Mouse (Mus musculus): ENCODE measurements around the gene Nipa1. TPM values are rescaled to one million over a fixed set of nuclear protein-coding genes. Genes with fewer than 3 reads are reported as not detected.

Gene Nipa1
- total RNA-seq, 1 experiment = 5.5 TPM

DNA sequence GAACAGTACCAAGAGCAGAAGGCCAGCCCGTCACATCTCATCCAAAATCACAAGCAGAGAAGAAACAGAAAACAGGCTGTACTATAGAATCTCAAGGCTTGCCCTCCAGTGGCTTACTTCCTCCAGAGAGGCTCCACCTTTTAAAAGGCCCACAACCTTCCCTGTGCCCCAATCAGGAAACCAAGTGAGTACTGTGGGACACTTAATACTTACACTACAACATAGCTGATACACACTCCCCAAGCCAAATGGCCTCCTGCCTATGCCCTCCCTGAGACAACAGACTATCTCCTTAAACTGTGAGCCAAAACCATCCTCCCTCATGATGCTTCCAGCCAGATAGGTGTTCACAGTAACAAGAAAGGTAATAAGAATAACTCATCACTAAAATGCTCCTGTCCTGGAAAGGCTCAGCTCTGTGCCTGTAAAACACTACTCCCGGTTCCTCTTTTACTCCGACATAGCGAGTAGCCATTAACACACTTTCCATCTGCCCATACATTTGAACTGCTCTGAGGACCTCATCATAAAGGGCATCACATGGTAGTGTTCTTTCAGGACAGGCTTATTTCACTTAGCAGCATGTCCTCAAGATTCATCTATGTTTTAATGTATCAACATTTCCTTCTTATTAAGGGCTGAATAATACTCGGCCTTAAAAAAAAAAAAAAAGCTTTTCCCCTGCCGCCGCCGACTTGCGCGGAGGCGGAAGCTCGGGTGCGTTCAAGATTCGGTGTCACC lies 6.3 kb downstream of the Nipa1 start:
- no peak overlapping the region for H3K4me3 ChIP-seq (ENCODE audit: insufficient read depth in 1 of 2, low read depth in 1 of 2, low read length in 2 of 2, poor library complexity in 1 of 2, severe bottlenecking in 1 of 2)
- H3K36me3 ChIP-seq (ENCODE audit: control insufficient read depth, insufficient read depth, low read length, poor library complexity, severe bottlenecking) = no peaks in the 10 kb centered on the region
- no peaks in the 10 kb centered on the region for H3K4me1 ChIP-seq (ENCODE audit: control insufficient read depth in 2 of 2, insufficient read depth in 2 of 2, low read length in 2 of 2, poor library complexity in 1 of 2)
- H3K9me3 ChIP-seq (ENCODE audit: control insufficient read depth, insufficient read depth, low read depth, low read length) = no peaks in the 10 kb centered on the region
- no peak for DNase-seq (ENCODE audit: low read depth, low spot score)
- H3K27ac ChIP-seq (ENCODE audit: insufficient read depth, low read depth, low read length, poor library complexity, severe bottlenecking) = no peak overlapping the region
- in situ Hi-C loops (cut with MboI; ENCODE audit: low sequenced_read_pairs in 2 of 2, unreplicated experiment in 2 of 2) = no loop called here
- no peak overlapping the region for H3K9ac ChIP-seq (ENCODE audit: insufficient read depth, low read depth, low read length, poor library complexity, severe bottlenecking)
- TF ChIP-seq MAFK (IDR thresholded peaks at IDR 0.05; ENCODE audit: insufficient read depth, low read depth, low read length) (no peak), ZNF384 (IDR thresholded peaks at IDR 0.05; ENCODE audit: low read depth, low read length) (no peak), CHD2 (IDR thresholded peaks at IDR 0.05; ENCODE audit: low read depth, low read length) (no peak), HCFC1 (IDR thresholded peaks at IDR 0.05; ENCODE audit: borderline replicate concordance, insufficient read depth, low read length) (no peak), ZC3H11A (IDR thresholded peaks at IDR 0.05; ENCODE audit: borderline replicate concordance, low read depth, low read length) (no peak)

DNA sequence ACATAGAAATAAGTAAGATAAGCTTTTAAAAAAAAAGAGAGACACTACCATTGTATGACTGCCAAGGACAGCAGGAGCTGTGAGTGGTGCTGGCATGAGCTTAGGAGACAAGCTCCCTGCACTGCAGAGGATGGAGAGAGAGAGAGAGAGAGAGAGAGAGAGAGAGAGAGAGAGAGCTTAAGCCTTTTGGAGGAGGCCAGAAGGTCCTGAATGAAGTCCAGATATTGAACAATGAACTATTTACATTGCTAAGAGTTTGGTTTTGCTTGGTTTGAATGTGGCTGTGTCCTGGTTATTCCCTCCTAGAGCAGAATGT lies 8.8 kb downstream of the Nipa1 start:
- no peak for DNase-seq (ENCODE audit: low read depth, low spot score)
- Histone ChIP-seq H3K27ac (ENCODE audit: insufficient read depth, low read depth, low read length, poor library complexity, severe bottlenecking) (no peak overlapping the region), H3K9me3 (ENCODE audit: control insufficient read depth, insufficient read depth, low read depth, low read length) (no peaks in the 10 kb centered on the region), H3K4me3 (ENCODE audit: insufficient read depth in 1 of 2, low read depth in 1 of 2, low read length in 2 of 2, poor library complexity in 1 of 2, severe bottlenecking in 1 of 2) (no peak overlapping the region), H3K36me3 (ENCODE audit: control insufficient read depth, insufficient read depth, low read length, poor library complexity, severe bottlenecking) (no peaks in the 10 kb centered on the region), H3K4me1 (ENCODE audit: control insufficient read depth in 2 of 2, insufficient read depth in 2 of 2, low read length in 2 of 2, poor library complexity in 1 of 2) (no peaks in the 10 kb centered on the region), H3K9ac (ENCODE audit: insufficient read depth, low read depth, low read length, poor library complexity, severe bottlenecking) (no peak overlapping the region)
- TF ChIP-seq MAFK (IDR thresholded peaks at IDR 0.05; ENCODE audit: insufficient read depth, low read depth, low read length) (no peak), HCFC1 (IDR thresholded peaks at IDR 0.05; ENCODE audit: borderline replicate concordance, insufficient read depth, low read length) (no peak), ZC3H11A (IDR thresholded peaks at IDR 0.05; ENCODE audit: borderline replicate concordance, low read depth, low read length) (no peak), ZNF384 (IDR thresholded peaks at IDR 0.05; ENCODE audit: low read depth, low read length) (no peak), CHD2 (IDR thresholded peaks at IDR 0.05; ENCODE audit: low read depth, low read length) (no peak)
- in situ Hi-C loops (cut with MboI; ENCODE audit: low sequenced_read_pairs in 2 of 2, unreplicated experiment in 2 of 2) = no loop called here

GRCm38 (mm10) chr7:56010318-56011017 lies 9.3 kb downstream of the Nipa1 start:
- no peak overlapping the region for H3K4me3 ChIP-seq (ENCODE audit: insufficient read depth in 1 of 2, low read depth in 1 of 2, low read length in 2 of 2, poor library complexity in 1 of 2, severe bottlenecking in 1 of 2)
- no peaks in the 10 kb centered on the region for H3K36me3 ChIP-seq (ENCODE audit: control insufficient read depth, insufficient read depth, low read length, poor library complexity, severe bottlenecking)
- H3K4me1 ChIP-seq (ENCODE audit: control insufficient read depth in 2 of 2, insufficient read depth in 2 of 2, low read length in 2 of 2, poor library complexity in 1 of 2) = no peaks in the 10 kb centered on the region
- no peak for DNase-seq (ENCODE audit: low read depth, low spot score)
- H3K27ac ChIP-seq (ENCODE audit: insufficient read depth, low read depth, low read length, poor library complexity, severe bottlenecking) = no peak overlapping the region
- H3K9ac ChIP-seq (ENCODE audit: insufficient read depth, low read depth, low read length, poor library complexity, severe bottlenecking) = no peak overlapping the region
- in situ Hi-C loops (cut with MboI; ENCODE audit: low sequenced_read_pairs in 2 of 2, unreplicated experiment in 2 of 2) = no loop called here
- H3K9me3 ChIP-seq (ENCODE audit: control insufficient read depth, insufficient read depth, low read depth, low read length) = no peaks in the 10 kb centered on the region
- TF ChIP-seq ZNF384 (IDR thresholded peaks at IDR 0.05; ENCODE audit: low read depth, low read length) = no peak
- TF ChIP-seq MAFK (IDR thresholded peaks at IDR 0.05; ENCODE audit: insufficient read depth, low read depth, low read length) = no peak
- TF ChIP-seq HCFC1 (IDR thresholded peaks at IDR 0.05; ENCODE audit: borderline replicate concordance, insufficient read depth, low read length) = no peak
- no peak for TF ChIP-seq ZC3H11A (IDR thresholded peaks at IDR 0.05; ENCODE audit: borderline replicate concordance, low read depth, low read length)
- no peak for TF ChIP-seq CHD2 (IDR thresholded peaks at IDR 0.05; ENCODE audit: low read depth, low read length)

DNA sequence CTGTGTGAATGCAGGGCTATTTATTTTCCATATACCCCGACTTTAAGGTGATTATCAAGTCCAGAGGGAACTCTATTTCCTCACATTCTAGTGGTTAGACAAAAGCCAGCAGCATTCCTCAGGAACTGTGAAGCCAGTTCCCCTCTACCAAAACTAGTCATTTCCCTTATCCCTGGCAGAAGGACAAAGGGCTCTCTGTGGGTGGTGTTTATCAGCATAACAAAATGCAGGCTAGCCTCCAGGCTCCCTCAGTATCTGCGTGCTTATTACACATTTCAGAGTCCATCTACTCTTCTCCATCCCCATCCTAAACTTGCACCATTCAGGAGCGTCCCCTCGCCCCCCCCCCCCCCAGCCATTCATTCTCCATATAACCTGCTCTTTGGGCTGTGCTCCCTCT lies 20.8 kb downstream of the Nipa1 start:
- no peaks in the 10 kb centered on the region for H3K9me3 ChIP-seq (ENCODE audit: control insufficient read depth, insufficient read depth, low read depth, low read length)
- no peak overlapping the region for H3K4me3 ChIP-seq (ENCODE audit: insufficient read depth in 1 of 2, low read depth in 1 of 2, low read length in 2 of 2, poor library complexity in 1 of 2, severe bottlenecking in 1 of 2)
- no peak overlapping the region; the same call in 1 of the 2 replicates for H3K27ac ChIP-seq (ENCODE audit: insufficient read depth, low read depth, low read length, poor library complexity, severe bottlenecking)
- in situ Hi-C loops (cut with MboI; ENCODE audit: low sequenced_read_pairs in 2 of 2, unreplicated experiment in 2 of 2) = no loop called here
- TF ChIP-seq ZNF384 (IDR thresholded peaks at IDR 0.05; ENCODE audit: low read depth, low read length) = no peak
- DNase-seq (ENCODE audit: low read depth, low spot score) = peak; percentile 35
- H3K4me1 ChIP-seq (ENCODE audit: control insufficient read depth in 2 of 2, insufficient read depth in 2 of 2, low read length in 2 of 2, poor library complexity in 1 of 2) = peaks cover 3 to 8% of the 10 kb centered on the region in 2 experiments; a peak in 2 of 4 replicates
- no peaks in the 10 kb centered on the region for H3K36me3 ChIP-seq (ENCODE audit: control insufficient read depth, insufficient read depth, low read length, poor library complexity, severe bottlenecking)
- H3K9ac ChIP-seq (ENCODE audit: insufficient read depth, low read depth, low read length, poor library complexity, severe bottlenecking) = no peak overlapping the region
